Mouse (Mus musculus): Measurements from ENCODE around the gene Msmb. TPM values are rescaled to one million over a fixed set of nuclear protein-coding genes. Genes with fewer than 3 reads are reported as not detected.

Gene Msmb
- polyA plus RNA-seq (2012; rRNA removed) = 0.13 TPM in 1 of 2 replicates, not detected in the other

GRCm38 (mm10) chr14:32141723-32142122, at the start of gene Msmb:
Gene Msmb, plus strand, starts transcription at chr14:32142023.

DNA sequence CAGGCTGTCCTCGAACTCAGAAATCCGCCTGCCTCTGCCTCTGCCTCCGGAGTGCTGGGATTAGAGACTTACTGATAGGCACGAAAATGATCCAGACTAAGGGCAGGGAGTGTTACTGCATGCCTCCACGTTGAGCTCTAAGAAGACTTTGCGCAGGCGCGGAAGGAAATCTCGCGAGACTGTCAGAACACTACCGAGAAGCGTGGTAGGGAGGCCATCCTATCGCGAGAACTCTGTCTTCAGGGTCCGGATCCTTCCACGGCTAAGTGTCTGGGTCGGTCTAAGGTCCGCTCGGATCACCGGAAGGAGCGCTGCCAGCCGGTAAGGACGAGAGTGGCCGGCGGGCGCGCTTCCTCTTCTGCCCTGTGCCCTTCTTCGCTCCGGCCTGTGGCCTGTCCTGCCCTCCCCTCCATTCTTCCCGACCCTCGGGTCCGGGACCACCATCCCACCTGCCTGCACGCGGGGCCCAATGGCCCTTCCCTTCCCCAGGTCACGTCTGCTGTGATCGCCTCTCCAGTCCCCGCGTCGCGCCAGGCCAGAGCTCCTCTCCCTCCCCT, 17.9 kb downstream of the Msmb start, which contains the start of gene Ncoa4:
Ncoa4 (plus strand) TSS at position 176 of the 557 bp plus-strand sequence.

GRCm38 (mm10) chr14:32201791-32202451, 60.1 kb downstream of the Msmb start, which contains the start of the genes Timm23 and Parg:
Gene Timm23, minus strand, starts transcription at chr14:32201898.
Gene Parg, plus strand, starts transcription at chr14:32201949.

Other genes with a start within 250 kb of the Msmb start
- gene Galnt15, start 113.0 kb upstream of the Msmb start, polyA plus RNA-seq (2012; rRNA removed) = 0.02 TPM in 2 replicates
- 17.5 and 17.6 TPM in 2 replicates for gene Oxnad1, start 56.6 kb upstream of the Msmb start, polyA plus RNA-seq (2012; rRNA removed)
- gene Dph3, start 56.3 kb upstream of the Msmb start, polyA plus RNA-seq (2012; rRNA removed) = 18.9 and 24.4 TPM in 2 replicates
- gene Ncoa4, start 17.8 kb downstream of the Msmb start, polyA plus RNA-seq (2012; rRNA removed) = 103 TPM in 2 replicates
- 95.0 and 100 TPM in 2 replicates for gene Timm23, start 59.9 kb downstream of the Msmb start, polyA plus RNA-seq (2012; rRNA removed)
- 4.6 and 5.4 TPM in 2 replicates for gene Parg, start 59.9 kb downstream of the Msmb start, polyA plus RNA-seq (2012; rRNA removed)
- gene Ogdhl, start 180.0 kb downstream of the Msmb start, polyA plus RNA-seq (2012; rRNA removed) = 0.29 and 0.37 TPM in 2 replicates
- gene 1700024G13Rik, start 246.4 kb downstream of the Msmb start, polyA plus RNA-seq (2012; rRNA removed) = not detected in 2 replicates